Mouse (Mus musculus) stomach, embryonic 14.5 days (tissue): ENCODE results near the gene Ankrd55. TPM values are rescaled to one million over a fixed set of nuclear protein-coding genes. Genes with fewer than 3 reads are reported as not detected.

Source experiments
- ATAC-seq: fragments of 200-750 bp; cut with Nextera tagmentation; 2 replicates; pipeline ENCODE4 v1.8.0; 2017; ENCODE audit warnings: low read depth, moderate TSS enrichment; ENCODE audit not compliant: insufficient number of reproducible peaks, insufficient read depth, low FRiP score
- H3K27ac ChIP-seq: fragments of 300-500 bp; sonication (generic); 2 replicates; pipeline ENCODE4 v1.5.1; 2014; ENCODE audit warnings: mild to moderate bottlenecking, low read length, moderate library complexity, mixed read lengths
- H3K27me3 ChIP-seq: fragments of 300-500 bp; sonication (generic); 2 replicates; pipeline ENCODE4 v1.6.1; 2014; ENCODE audit warnings: low read length, control low read depth, mixed read lengths; ENCODE audit not compliant: control insufficient read depth, insufficient read depth
- H3K36me3 ChIP-seq: fragments of 300-500 bp; sonication (generic); 2 replicates; pipeline ENCODE4 v1.6.1; 2014; ENCODE audit warnings: mild to moderate bottlenecking, control low read depth, low read length, moderate library complexity, mixed read lengths; ENCODE audit not compliant: control insufficient read depth, insufficient read depth
- H3K4me1 ChIP-seq: fragments of 300-500 bp; sonication (generic); 2 replicates; pipeline ENCODE4 v1.6.1; 2014; ENCODE audit warnings: low read length, control low read depth, mixed read lengths; ENCODE audit not compliant: control insufficient read depth, insufficient read depth
- H3K4me2 ChIP-seq: fragments of 300-500 bp; sonication (generic); replicated peaks from 2 replicates; pipeline ENCODE4 v1.6.1; 2014; ENCODE audit warnings: low read depth, low read length, control low read depth
- H3K4me3 ChIP-seq: fragments of 300-500 bp; sonication (generic); 2 replicates; pipeline ENCODE4 v1.5.1; 2014; ENCODE audit warnings: low read depth, low read length, control low read depth
- H3K9ac ChIP-seq: fragments of 300-500 bp; sonication (generic); replicated peaks from 2 replicates; pipeline ENCODE4 v1.6.1; 2014; ENCODE audit warnings: low read depth, mild to moderate bottlenecking, control low read depth, low read length, moderate library complexity, mixed read lengths
- H3K9me3 ChIP-seq: fragments of 300-500 bp; sonication (generic); 2 replicates; pipeline ENCODE4 v1.6.1; 2016; ENCODE audit warnings: low read depth, low read length, control low read depth; ENCODE audit not compliant: control insufficient read depth
- WGBS: fragments of 180-500 bp; shearing (Covaris S2); extraction: QIAGEN DNeasy Blood & Tissue Kit; methylation state at CpG from one replicate; pipeline ENCODE4 v1.1.7; 2014; 5-methylcytosine and 5-hydroxymethylcytosine counted together
- polyA plus RNA-seq: library from polyadenylated mRNA; unstranded; fragments of >200 nt; fragmentation: Nextera tagmentation; extraction: Ambion mirVana; gene quantifications from 2 replicates; pipeline ENCODE4 v1.2.1, GENCODE M21; 2014

Ankrd55 gene
- polyA plus RNA-seq, 1 experiment from 2014 or later, result 0.26 TPM

DNA sequence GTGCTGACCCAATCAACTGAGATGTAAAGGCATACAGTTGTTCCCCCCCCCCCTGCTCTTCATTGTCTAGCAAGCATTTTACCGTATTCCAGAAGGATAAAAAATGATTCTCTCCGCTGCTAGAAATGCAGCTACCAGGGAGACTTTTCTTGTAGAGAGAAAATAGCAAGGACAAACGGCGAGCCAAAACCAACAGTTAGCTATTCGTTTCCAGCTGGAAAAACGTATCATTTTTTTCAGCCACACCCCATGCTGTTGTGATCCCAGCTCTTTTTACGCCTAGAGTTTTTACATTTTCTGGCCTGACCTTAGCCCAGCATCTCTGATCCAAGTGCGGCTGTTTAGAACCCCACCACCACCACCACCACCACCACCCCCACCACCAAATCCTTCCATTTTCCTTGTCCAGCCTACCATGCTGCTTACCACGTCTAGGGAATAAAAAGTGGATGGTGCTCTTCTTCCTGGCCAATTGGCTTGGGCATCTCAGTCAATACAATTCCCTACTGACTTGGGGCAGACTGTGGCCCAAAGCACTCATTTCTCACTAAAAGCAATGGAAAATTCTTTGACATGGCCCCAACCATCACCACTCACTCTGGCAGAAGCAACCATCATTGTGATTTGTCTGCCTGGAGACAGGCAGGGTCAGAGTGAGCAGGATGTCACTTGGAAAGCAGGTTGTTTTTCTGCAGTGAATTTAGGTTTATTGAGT, 119.7 kb downstream of the Ankrd55 start:
- Histone ChIP-seq H3K27me3 (no peaks in the 10 kb centered on the region), H3K4me2 (no peak overlapping the region), H3K9me3 (no peaks in the 10 kb centered on the region), H3K27ac (no peak overlapping the region), H3K9ac (no peak overlapping the region), H3K36me3 (no peaks in the 10 kb centered on the region), H3K4me1 (no peaks in the 10 kb centered on the region), H3K4me3 (no peak overlapping the region)
- no peak for ATAC-seq
- WGBS, result 76% methylated on average over 9 of the region's 9 CpGs

GRCm38 (mm10) chr13:112408701-112409100, 120.5 kb downstream of the Ankrd55 start:
- no peaks in the 10 kb centered on the region for H3K36me3 ChIP-seq
- no peaks in the 10 kb centered on the region for H3K27me3 ChIP-seq
- ATAC-seq, result no peak
- no peak overlapping the region for H3K4me3 ChIP-seq
- no peaks in the 10 kb centered on the region for H3K9me3 ChIP-seq
- no peak overlapping the region for H3K27ac ChIP-seq
- no peak overlapping the region for H3K9ac ChIP-seq
- WGBS, result 78% methylated on average over 4 of the region's 4 CpGs
- no peaks in the 10 kb centered on the region for H3K4me1 ChIP-seq
- H3K4me2 ChIP-seq, result no peak overlapping the region

DNA sequence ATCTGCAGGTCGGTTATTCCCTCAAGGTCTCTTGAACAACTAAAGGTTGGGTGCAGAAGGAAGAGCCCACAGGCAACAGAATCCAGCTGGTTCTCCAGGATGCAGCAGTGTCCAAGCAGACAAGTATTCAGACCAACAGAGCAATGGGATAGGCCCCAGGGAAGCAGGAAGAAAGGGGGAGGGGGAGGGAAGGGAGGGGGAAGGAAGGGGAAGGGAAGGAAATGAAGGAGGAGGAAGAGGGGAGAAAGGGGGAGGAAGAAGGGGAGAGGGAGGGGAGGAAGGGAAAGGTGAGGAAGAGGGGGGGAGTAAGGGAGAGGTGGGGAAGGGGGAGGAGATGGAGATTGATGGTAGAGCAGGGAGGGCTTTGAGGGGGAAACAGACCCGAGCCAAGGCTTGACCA, 121.1 kb downstream of the Ankrd55 start:
- Histone ChIP-seq H3K9ac (no peak overlapping the region), H3K4me2 (no peak overlapping the region), H3K9me3 (no peaks in the 10 kb centered on the region), H3K27me3 (no peaks in the 10 kb centered on the region), H3K36me3 (no peaks in the 10 kb centered on the region), H3K27ac (no peak overlapping the region), H3K4me1 (no peaks in the 10 kb centered on the region), H3K4me3 (no peak overlapping the region)
- 78% methylated on average over 2 of the region's 2 CpGs for WGBS
- ATAC-seq, result no peak

GRCm38 (mm10) chr13:112409851-112410250, 121.6 kb downstream of the Ankrd55 start:
- no peak overlapping the region for H3K9ac ChIP-seq
- no peak overlapping the region for H3K4me2 ChIP-seq
- H3K4me3 ChIP-seq, result no peak overlapping the region
- no peaks in the 10 kb centered on the region for H3K4me1 ChIP-seq
- no peak overlapping the region for H3K27ac ChIP-seq
- no peaks in the 10 kb centered on the region for H3K36me3 ChIP-seq
- 82% methylated on average over 1 of the region's 1 CpGs for WGBS
- ATAC-seq, result no peak
- no peaks in the 10 kb centered on the region for H3K27me3 ChIP-seq
- H3K9me3 ChIP-seq, result no peaks in the 10 kb centered on the region

DNA sequence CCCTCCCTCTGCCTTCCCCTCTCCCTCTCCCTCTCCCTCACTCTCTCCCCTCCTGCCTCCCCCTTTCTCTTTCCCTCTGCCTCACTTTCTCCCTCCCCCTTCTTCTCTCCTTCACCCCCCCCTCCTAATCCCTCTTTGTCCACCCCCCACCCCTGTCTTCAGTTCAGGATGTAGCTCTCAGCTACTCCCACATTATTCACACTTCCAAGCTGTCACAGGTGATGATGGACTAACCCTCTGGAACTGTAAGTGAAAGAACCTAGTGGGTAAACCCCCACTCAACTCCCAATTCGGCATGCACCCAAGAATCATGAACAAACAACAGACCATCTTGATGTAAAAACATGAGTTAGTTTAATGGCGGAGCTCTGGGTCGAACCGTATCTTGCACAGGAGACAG, 122.2 kb downstream of the Ankrd55 start:
- H3K4me1 ChIP-seq, result no peaks in the 10 kb centered on the region
- H3K4me2 ChIP-seq, result no peak overlapping the region
- no peak overlapping the region for H3K9ac ChIP-seq
- no peaks in the 10 kb centered on the region for H3K9me3 ChIP-seq
- H3K36me3 ChIP-seq, result no peaks in the 10 kb centered on the region
- H3K4me3 ChIP-seq, result no peak overlapping the region
- ATAC-seq, result no peak
- no peaks in the 10 kb centered on the region for H3K27me3 ChIP-seq
- WGBS, result 88% methylated on average over 4 of the region's 4 CpGs
- H3K27ac ChIP-seq, result no peak overlapping the region

DNA sequence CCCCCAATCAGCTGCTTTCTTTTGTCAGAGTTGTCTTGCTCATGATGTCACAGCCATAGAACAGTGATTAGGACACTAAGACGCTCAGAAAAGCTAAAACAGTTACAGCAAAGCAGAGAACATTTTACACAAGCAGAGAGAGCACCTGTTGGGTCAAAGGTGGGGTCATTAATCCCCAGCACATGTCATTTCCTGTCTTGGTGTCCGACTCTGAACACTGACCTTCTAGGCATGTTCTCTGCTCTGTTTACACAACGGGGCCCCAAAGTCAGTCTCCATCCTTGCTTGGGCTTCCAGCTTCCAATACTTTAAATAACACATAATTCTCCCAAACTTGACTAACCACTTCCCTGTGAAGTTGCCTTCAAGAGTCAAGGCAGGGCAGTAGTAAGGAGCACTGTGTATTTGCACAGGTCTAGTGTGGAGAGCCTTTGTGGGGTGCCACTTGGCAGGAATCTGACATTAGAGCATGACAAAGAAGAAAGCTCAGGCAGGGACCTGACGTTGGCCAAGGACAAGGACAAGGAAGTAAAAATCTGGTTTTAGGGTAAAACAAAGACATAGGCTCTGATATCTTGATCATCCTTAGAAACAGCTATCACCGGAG, 123.1 kb downstream of the Ankrd55 start:
- H3K4me1 ChIP-seq, result no peaks in the 10 kb centered on the region
- no peaks in the 10 kb centered on the region for H3K36me3 ChIP-seq
- WGBS, result 44% methylated on average over 5 of the region's 5 CpGs
- H3K27me3 ChIP-seq, result no peaks in the 10 kb centered on the region
- no peaks in the 10 kb centered on the region for H3K9me3 ChIP-seq
- H3K9ac ChIP-seq, result no peak overlapping the region
- H3K4me3 ChIP-seq, result no peak overlapping the region
- H3K4me2 ChIP-seq, result no peak overlapping the region
- no peak for ATAC-seq
- no peak overlapping the region for H3K27ac ChIP-seq

GRCm38 (mm10) chr13:112412251-112412650, 124.0 kb downstream of the Ankrd55 start:
- no peak for ATAC-seq
- H3K27ac ChIP-seq, result no peak overlapping the region
- no peak overlapping the region for H3K9ac ChIP-seq
- no peaks in the 10 kb centered on the region for H3K27me3 ChIP-seq
- no peak overlapping the region for H3K4me2 ChIP-seq
- peaks cover 6% of the 10 kb centered on the region; the same call in 1 of the 2 replicates for H3K4me1 ChIP-seq
- no peaks in the 10 kb centered on the region for H3K9me3 ChIP-seq
- H3K4me3 ChIP-seq, result no peak overlapping the region
- no peaks in the 10 kb centered on the region for H3K36me3 ChIP-seq
- 89% methylated on average over 2 of the region's 3 CpGs for WGBS

DNA sequence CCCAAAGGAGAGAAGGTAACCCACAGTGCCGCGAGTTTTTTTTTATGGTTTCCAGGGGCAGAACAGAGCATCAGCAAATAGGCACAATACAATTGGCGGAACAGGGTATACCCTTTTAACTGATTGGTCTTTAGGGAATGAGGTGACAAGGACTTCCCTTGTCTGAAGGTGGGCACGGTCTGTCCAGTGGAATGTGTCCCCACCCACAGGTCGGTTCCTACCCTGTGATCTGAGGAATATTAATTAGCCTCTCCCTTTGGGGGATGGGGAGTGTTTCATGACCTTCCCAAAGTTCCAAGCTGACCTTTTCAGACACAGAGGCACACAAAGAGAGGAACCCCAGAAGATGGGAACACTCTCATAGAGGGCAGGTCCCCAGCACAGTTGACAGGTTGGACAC, 124.6 kb downstream of the Ankrd55 start:
- 88% methylated on average over 5 of the region's 5 CpGs for WGBS

More for the DNA sequence above, 124.6 kb downstream of the Ankrd55 start:
- Histone ChIP-seq H3K27ac (no peak overlapping the region), H3K4me2 (no peak overlapping the region), H3K36me3 (no peaks in the 10 kb centered on the region), H3K27me3 (no peaks in the 10 kb centered on the region), H3K9me3 (no peaks in the 10 kb centered on the region), H3K4me3 (no peak overlapping the region), H3K9ac (no peak overlapping the region), H3K4me1 (peaks cover 6% of the 10 kb centered on the region; the same call in 1 of the 2 replicates)
- ATAC-seq, result no peak
